Mouse (Mus musculus): ENCODE measurements around the gene Gatb. TPM values are rescaled to one million over a fixed set of nuclear protein-coding genes. Genes with fewer than 3 reads are reported as not detected.

The Gatb gene
- polyA plus RNA-seq, 1 experiment: 1.0 TPM

GRCm38 (mm10) chr3:85634389-85635125 is 60.6 kb downstream of the Gatb start:
- TF ChIP-seq GATA1 (IDR thresholded peaks at IDR 0.05; ENCODE audit: low read length): no peak

GRCm38 (mm10) chr3:85635126-85635419 is 61.2 kb downstream of the Gatb start:
- no peak for TF ChIP-seq GATA1 (IDR thresholded peaks at IDR 0.05; ENCODE audit: low read length)

GRCm38 (mm10) chr3:85635591-85635990 is 61.7 kb downstream of the Gatb start:
- no peak for TF ChIP-seq GATA1 (IDR thresholded peaks at IDR 0.05; ENCODE audit: low read length)

GRCm38 (mm10) chr3:85636716-85637447 is 63.0 kb downstream of the Gatb start:
- TF ChIP-seq GATA1 (IDR thresholded peaks at IDR 0.05; ENCODE audit: low read length): no peak

GRCm38 (mm10) chr3:85641751-85642150 is 67.8 kb downstream of the Gatb start:
- no peak for TF ChIP-seq GATA1 (IDR thresholded peaks at IDR 0.05; ENCODE audit: low read length)

- TF ChIP-seq GATA1 (IDR thresholded peaks at IDR 0.05; ENCODE audit: low read length): no peak
Measured at GRCm38 (mm10) chr3:85644814-85645213, 70.9 kb downstream of the Gatb start.

GRCm38 (mm10) chr3:85645517-85646004 is 71.6 kb downstream of the Gatb start:
- TF ChIP-seq GATA1 (IDR thresholded peaks at IDR 0.05; ENCODE audit: low read length): no peak

- no peak for TF ChIP-seq GATA1 (IDR thresholded peaks at IDR 0.05; ENCODE audit: low read length)
Measured at GRCm38 (mm10) chr3:85649176-85649575, 75.3 kb downstream of the Gatb start.

GRCm38 (mm10) chr3:85652727-85653665 is 79.1 kb downstream of the Gatb start:
- no peak for TF ChIP-seq GATA1 (IDR thresholded peaks at IDR 0.05; ENCODE audit: low read length)

- no peak for TF ChIP-seq GATA1 (IDR thresholded peaks at IDR 0.05; ENCODE audit: low read length)
Measured at GRCm38 (mm10) chr3:85655538-85655937, 81.6 kb downstream of the Gatb start.

- no peak for TF ChIP-seq GATA1 (IDR thresholded peaks at IDR 0.05; ENCODE audit: low read length)
Measured at GRCm38 (mm10) chr3:85659681-85660080, 85.8 kb downstream of the Gatb start.

GRCm38 (mm10) chr3:85661926-85662813 is 88.3 kb downstream of the Gatb start:
- TF ChIP-seq GATA1 (IDR thresholded peaks at IDR 0.05; ENCODE audit: low read length): no peak

- TF ChIP-seq GATA1 (IDR thresholded peaks at IDR 0.05; ENCODE audit: low read length): no peak
Measured at GRCm38 (mm10) chr3:85663826-85664225, 89.9 kb downstream of the Gatb start.

GRCm38 (mm10) chr3:85664591-85665171 is 90.8 kb downstream of the Gatb start:
- TF ChIP-seq GATA1 (IDR thresholded peaks at IDR 0.05; ENCODE audit: low read length): no peak
